Comparison of ENCODE assay signal across 11 mouse cellular contexts in the genomic region with DNA sequence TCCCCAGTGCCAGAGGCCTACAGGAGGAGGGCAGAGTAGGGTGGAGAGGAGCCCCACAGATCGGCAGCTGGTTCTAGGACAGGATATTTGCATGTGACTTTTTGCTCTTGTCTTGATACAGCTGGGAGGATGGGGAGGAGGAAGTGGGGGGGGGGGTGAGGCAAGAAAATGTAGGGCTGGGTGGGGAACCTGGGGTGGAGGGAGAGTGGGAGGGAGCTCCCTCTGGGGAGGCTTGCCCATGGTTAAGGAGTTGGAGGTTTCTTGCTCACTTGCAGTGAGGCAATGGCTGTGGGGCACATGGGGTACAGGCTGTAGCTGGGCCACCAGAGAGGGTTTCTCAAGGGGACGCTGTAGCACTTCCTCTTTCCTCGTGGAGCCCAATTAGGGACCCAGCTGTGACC. TPM values are rescaled to one million over a fixed set of nuclear protein-coding genes. Genes with fewer than 3 reads are reported as not detected.
DNase-seq lines count a peak whose midpoint lies in the region; ATAC-seq and TF ChIP-seq lines count a peak whose summit lies in the region.
"Had no signal": no experiment of that assay in that cellular context is flagged by ENCODE, and none has a peak within 500 bp of the region (broad histone marks: within the 10 kb centered on the region; RNA-seq: fewer than 3 reads in every experiment).

No protein-coding gene starts in this region.

- no peaks in the 10 kb centered on the region for H3K27me3 ChIP-seq in heart, embryonic 12.5 days (replicated peaks)
- no peaks in the 10 kb centered on the region for H3K27me3 ChIP-seq in MEL (ENCODE audit: control insufficient read depth in 1 of 2, insufficient read depth in 2 of 2, low read length in 2 of 2)
- H3K27me3 ChIP-seq in liver, embryonic 12.5 days (replicated peaks) = no peaks in the 10 kb centered on the region
- H3K27me3 ChIP-seq: embryonic facial prominence, embryonic 15.5 days had no signal

- no peaks in the 10 kb centered on the region for H3K9me3 ChIP-seq in heart, embryonic 12.5 days (replicated peaks)
- H3K9me3 ChIP-seq in MEL (replicated peaks; ENCODE audit: insufficient read depth, low read length) = no peaks in the 10 kb centered on the region
- no peaks in the 10 kb centered on the region for H3K9me3 ChIP-seq in liver, embryonic 12.5 days (replicated peaks)
- H3K9me3 ChIP-seq: embryonic facial prominence, embryonic 15.5 days had no signal

- no peak for ATAC-seq in heart, embryonic 12.5 days (ENCODE audit: insufficient number of reproducible peaks, low FRiP score)
- no peak for ATAC-seq in liver, embryonic 12.5 days
- no peak for ATAC-seq in erythroid progenitor cell, adult 5-6 weeks (replicated peaks; ENCODE audit: low FRiP score, poor library complexity, severe bottlenecking)

- no peak overlapping the region for H3K9ac ChIP-seq in heart, embryonic 12.5 days
- H3K9ac ChIP-seq in MEL (ENCODE audit: control insufficient read depth, low read depth, low read length, poor library complexity, severe bottlenecking) = peak overlapping the region; percentile 52
- peak overlapping the region; percentile 97 for H3K9ac ChIP-seq in liver, embryonic 12.5 days

- intact Hi-C loops in heart, postnatal 14 days (cut with DNase I) = loop anchor here (2.0 kb wide), 1 partner anchor 21 kb away; no protein-coding TSS in a partner anchor

- peaks cover 31% of the 10 kb centered on the region for H3K4me1 ChIP-seq in heart, embryonic 12.5 days (replicated peaks)
- peaks cover 7 to 31% of the 10 kb centered on the region in 2 experiments for H3K4me1 ChIP-seq in MEL (ENCODE audit: control insufficient read depth in 1 of 2, insufficient read depth in 2 of 2, low read length in 2 of 2)
- H3K4me1 ChIP-seq in liver, embryonic 12.5 days = peaks cover 56% of the 10 kb centered on the region

- H3K4me2 ChIP-seq in heart, embryonic 12.5 days = peak overlapping the region; percentile 88; the same call in 1 of the 2 replicates
- H3K4me2 ChIP-seq in liver, embryonic 12.5 days = peak overlapping the region; percentile 96

- TF ChIP-seq CTCF in MEL (IDR thresholded peaks at IDR 0.05 in 2 of 3, conservative IDR thresholded peaks at IDR 0.05 in 1 of 3; ENCODE audit: control insufficient read depth in 1 of 3, insufficient read depth in 1 of 3, low read depth in 2 of 3, low read length in 3 of 3, poor library complexity in 1 of 3, severe bottlenecking in 1 of 3) = no peak

- H3K79me2 ChIP-seq in MEL (ENCODE audit: control insufficient read depth, insufficient read depth, low read length, poor library complexity) = peaks cover 32% of the 10 kb centered on the region

- H3K4me3 ChIP-seq in heart, embryonic 12.5 days = no peak overlapping the region
- H3K4me3 ChIP-seq in MEL (ENCODE audit: control insufficient read depth in 1 of 2, insufficient read depth in 1 of 2, low read depth in 2 of 2, low read length in 2 of 2) = peak overlapping the region in 1 of 2 experiments; percentile 4; a peak in 2 of 4 replicates
- H3K4me3 ChIP-seq in liver, embryonic 12.5 days = peak overlapping the region; percentile 97
- H3K4me3 ChIP-seq: embryonic facial prominence, embryonic 15.5 days had no signal

- no peak for TF ChIP-seq EP300 in MEL (IDR thresholded peaks at IDR 0.05; ENCODE audit: low read depth in 1 of 2, low read length in 2 of 2)

- TF ChIP-seq RAD21 in MEL (IDR thresholded peaks at IDR 0.05; ENCODE audit: low read depth, low read length) = no peak

- no peak overlapping the region for H3K27ac ChIP-seq in heart, embryonic 12.5 days (ENCODE audit: poor library complexity, severe bottlenecking)
- peak overlapping the region; percentile 69 for H3K27ac ChIP-seq in MEL (ENCODE audit: control insufficient read depth, low read depth, low read length)
- peak overlapping the region; percentile 98 for H3K27ac ChIP-seq in liver, embryonic 12.5 days
- H3K27ac ChIP-seq: embryonic facial prominence, embryonic 15.5 days; kidney, postnatal 0 days had no signal

- H3K36me3 ChIP-seq in heart, embryonic 12.5 days = peaks cover 32% of the 10 kb centered on the region
- H3K36me3 ChIP-seq in MEL (ENCODE audit: control insufficient read depth in 1 of 2, insufficient read depth in 2 of 2, low read length in 2 of 2) = peaks cover 4 to 18% of the 10 kb centered on the region in 2 experiments
- peaks cover 51% of the 10 kb centered on the region for H3K36me3 ChIP-seq in liver, embryonic 12.5 days

- 58% methylated on average over 3 of the region's 3 CpGs for WGBS in heart, embryonic 12.5 days
- 25% methylated on average over 3 of the region's 3 CpGs for WGBS in liver, embryonic 12.5 days (ENCODE audit: insufficient replicate concordance)

- DNase-seq in heart, postnatal 14 days = no peak
- peak; percentile 69 for DNase-seq in MEL (ENCODE audit: low read depth, low spot score)
- peak; percentile 62 to 68 for DNase-seq in spleen, adult 18-20 months
- no peak for DNase-seq in urinary bladder, postnatal 4 days (ENCODE audit: low spot score in 2 of 2)
- DNase-seq in right cerebral cortex, postnatal 10 days (ENCODE audit: low spot score in 2 of 2) = no peak

- no peak for TF ChIP-seq POLR2A in MEL (IDR thresholded peaks at IDR 0.05; ENCODE audit: control insufficient read depth in 1 of 2, insufficient read depth in 1 of 2, low read depth in 1 of 2, low read length in 2 of 2, poor library complexity in 1 of 2)

TF ChIP-seq in MEL, 35 proteins besides CTCF, POLR2A, EP300 and RAD21 (continues in another document):
- TF ChIP-seq TCF12 (IDR thresholded peaks at IDR 0.05; ENCODE audit: low read depth, low read length) = no peak
- TF ChIP-seq HCFC1 (IDR thresholded peaks at IDR 0.05; ENCODE audit: low read depth, low read length) = 0 out of 2 replicates have a peak, but pooled peaks have one; percentile 17
- TF ChIP-seq RCOR1 (IDR thresholded peaks at IDR 0.05; ENCODE audit: low read depth, low read length) = no peak
- no peak for TF ChIP-seq CHD1 (IDR thresholded peaks at IDR 0.05; ENCODE audit: low read depth, low read length)
- TF ChIP-seq BHLHE40 (IDR thresholded peaks at IDR 0.05; ENCODE audit: borderline replicate concordance, low read depth, low read length) = 0 out of 2 replicates have a peak, but pooled peaks have one; percentile 18
- no peak for TF ChIP-seq POLR2AphosphoS2 (IDR thresholded peaks at IDR 0.05; ENCODE audit: low read length)
- no peak for TF ChIP-seq UBTF (IDR thresholded peaks at IDR 0.05; ENCODE audit: borderline replicate concordance, insufficient read depth, low read depth, low read length)

RNA-seq across cellular contexts. Expression of a gene that starts 2.7 kb away (rescaled TPM):
- polyA plus RNA-seq in heart, embryonic 12.5 days (2016; fragmentation: Nextera tagmentation; extraction: Ambion mirVana) = 27.6 and 29.1 TPM in 2 replicates
- total RNA-seq in heart, postnatal 14 days (2021) = 10 to 100 TPM; 24.3 to 27.2 TPM
- 75.9 and 83.2 TPM in 2 replicates for total RNA-seq in MEL (2012; rRNA removed)
- polyA plus RNA-seq in MEL (2012; ENCODE audit: insufficient read depth in 1 of 2, insufficient read length in 2 of 2, low read depth in 1 of 2, low replicate concordance in 2 of 2, missing spikeins in 1 of 2) = 10 to 100 TPM in 1 of 2 experiments, not detected in 1; 96.7 TPM
- polyA plus RNA-seq in liver, embryonic 12.5 days (2016; fragmentation: Nextera tagmentation; extraction: Ambion mirVana) = 44.1 and 44.6 TPM in 2 replicates
- total RNA-seq in erythroid progenitor cell, adult 5-6 weeks (2015; ENCODE audit: low replicate concordance) = 48.2 and 55.5 TPM in 2 replicates
- total RNA-seq in erythroid progenitor cell, adult 5-6 weeks (2017; ENCODE audit: low replicate concordance) = 62.2 and 75.7 TPM in 2 replicates

RNA-seq across cellular contexts. Expression of a gene that starts 16.5 kb away (rescaled TPM):
- polyA plus RNA-seq in heart, embryonic 12.5 days (2016; fragmentation: Nextera tagmentation; extraction: Ambion mirVana) = 0.41 TPM in 1 of 2 replicates, not detected in the other
- total RNA-seq in heart, postnatal 14 days (2021) = 1 to 10 TPM in 1 of 2 experiments, under 1 TPM in 1; 0.81 to 1.6 TPM
- 2.4 and 2.7 TPM in 2 replicates for total RNA-seq in MEL (2012; rRNA removed)
- polyA plus RNA-seq in MEL (2012; ENCODE audit: insufficient read depth in 1 of 2, insufficient read length in 2 of 2, low read depth in 1 of 2, low replicate concordance in 2 of 2, missing spikeins in 1 of 2) = 1 to 10 TPM in 1 of 2 experiments, not detected in 1; 8.7 TPM
- not detected in 2 replicates for polyA plus RNA-seq in liver, embryonic 12.5 days (2016; fragmentation: Nextera tagmentation; extraction: Ambion mirVana)
- total RNA-seq in erythroid progenitor cell, adult 5-6 weeks (2015; ENCODE audit: low replicate concordance) = not detected in 2 replicates
- total RNA-seq in erythroid progenitor cell, adult 5-6 weeks (2017; ENCODE audit: low replicate concordance) = not detected in 2 replicates

RNA-seq across cellular contexts. Expression of a gene that starts 20.9 kb away (rescaled TPM):
- 0.96 TPM in 1 of 2 replicates, not detected in the other for polyA plus RNA-seq in heart, embryonic 12.5 days (2016; fragmentation: Nextera tagmentation; extraction: Ambion mirVana)
- not detected for total RNA-seq in heart, postnatal 14 days (2021)
- not detected in 2 replicates for total RNA-seq in MEL (2012; rRNA removed)
- polyA plus RNA-seq in MEL (2012; ENCODE audit: insufficient read depth in 1 of 2, insufficient read length in 2 of 2, low read depth in 1 of 2, low replicate concordance in 2 of 2, missing spikeins in 1 of 2) = not detected
- 55.9 and 57.0 TPM in 2 replicates for polyA plus RNA-seq in liver, embryonic 12.5 days (2016; fragmentation: Nextera tagmentation; extraction: Ambion mirVana)
- total RNA-seq in erythroid progenitor cell, adult 5-6 weeks (2015; ENCODE audit: low replicate concordance) = not detected in 2 replicates
- total RNA-seq in erythroid progenitor cell, adult 5-6 weeks (2017; ENCODE audit: low replicate concordance) = not detected in 2 replicates
- polyA plus RNA-seq: myocyte had no signal

RNA-seq across cellular contexts. Expression of a gene that starts 32.5 kb away (rescaled TPM):
- polyA plus RNA-seq in heart, embryonic 12.5 days (2016; fragmentation: Nextera tagmentation; extraction: Ambion mirVana) = not detected in 2 replicates
- not detected for total RNA-seq in heart, postnatal 14 days (2021)
- not detected in 2 replicates for total RNA-seq in MEL (2012; rRNA removed)
- polyA plus RNA-seq in MEL (2012; ENCODE audit: insufficient read depth in 1 of 2, insufficient read length in 2 of 2, low read depth in 1 of 2, low replicate concordance in 2 of 2, missing spikeins in 1 of 2) = not detected
- polyA plus RNA-seq in liver, embryonic 12.5 days (2016; fragmentation: Nextera tagmentation; extraction: Ambion mirVana) = not detected in 2 replicates
- total RNA-seq in erythroid progenitor cell, adult 5-6 weeks (2015; ENCODE audit: low replicate concordance) = not detected in 2 replicates
- not detected in 2 replicates for total RNA-seq in erythroid progenitor cell, adult 5-6 weeks (2017; ENCODE audit: low replicate concordance)
- polyA plus RNA-seq: embryonic facial prominence, embryonic 15.5 days; kidney, postnatal 0 days; myocyte had no signal

RNA-seq across cellular contexts. Expression of a gene that starts 40.4 kb away (rescaled TPM):
- 101 TPM in 2 replicates for polyA plus RNA-seq in heart, embryonic 12.5 days (2016; fragmentation: Nextera tagmentation; extraction: Ambion mirVana)
- 10 to 100 TPM; 27.0 to 27.3 TPM for total RNA-seq in heart, postnatal 14 days (2021)
- total RNA-seq in MEL (2012; rRNA removed) = 0.04 and 0.10 TPM in 2 replicates
- polyA plus RNA-seq in MEL (2012; ENCODE audit: insufficient read depth in 1 of 2, insufficient read length in 2 of 2, low read depth in 1 of 2, low replicate concordance in 2 of 2, missing spikeins in 1 of 2) = under 1 TPM in 1 of 2 experiments, not detected in 1; 0.53 TPM
- polyA plus RNA-seq in liver, embryonic 12.5 days (2016; fragmentation: Nextera tagmentation; extraction: Ambion mirVana) = 24.2 and 27.0 TPM in 2 replicates
- not detected in 2 replicates for total RNA-seq in erythroid progenitor cell, adult 5-6 weeks (2015; ENCODE audit: low replicate concordance)
- 0.45 TPM in 1 of 2 replicates, not detected in the other for total RNA-seq in erythroid progenitor cell, adult 5-6 weeks (2017; ENCODE audit: low replicate concordance)

Comparison
In these comparisons a context has a peak if more than half of its experiments do, and no peak if none do; other contexts are left out.
1. DNase-seq: peak in MEL (single experiment) and spleen, adult 18-20 months (2 of 2); none in heart, postnatal 14 days (0 of 2), urinary bladder, postnatal 4 days (0 of 2) and right cerebral cortex, postnatal 10 days (0 of 2).